Mouse (Mus musculus): ENCODE results near the gene Rab39.
A peak's percentile ranks its signal among the peaks of the same experiment; 100 is the strongest.

Rab39 gene

DNA sequence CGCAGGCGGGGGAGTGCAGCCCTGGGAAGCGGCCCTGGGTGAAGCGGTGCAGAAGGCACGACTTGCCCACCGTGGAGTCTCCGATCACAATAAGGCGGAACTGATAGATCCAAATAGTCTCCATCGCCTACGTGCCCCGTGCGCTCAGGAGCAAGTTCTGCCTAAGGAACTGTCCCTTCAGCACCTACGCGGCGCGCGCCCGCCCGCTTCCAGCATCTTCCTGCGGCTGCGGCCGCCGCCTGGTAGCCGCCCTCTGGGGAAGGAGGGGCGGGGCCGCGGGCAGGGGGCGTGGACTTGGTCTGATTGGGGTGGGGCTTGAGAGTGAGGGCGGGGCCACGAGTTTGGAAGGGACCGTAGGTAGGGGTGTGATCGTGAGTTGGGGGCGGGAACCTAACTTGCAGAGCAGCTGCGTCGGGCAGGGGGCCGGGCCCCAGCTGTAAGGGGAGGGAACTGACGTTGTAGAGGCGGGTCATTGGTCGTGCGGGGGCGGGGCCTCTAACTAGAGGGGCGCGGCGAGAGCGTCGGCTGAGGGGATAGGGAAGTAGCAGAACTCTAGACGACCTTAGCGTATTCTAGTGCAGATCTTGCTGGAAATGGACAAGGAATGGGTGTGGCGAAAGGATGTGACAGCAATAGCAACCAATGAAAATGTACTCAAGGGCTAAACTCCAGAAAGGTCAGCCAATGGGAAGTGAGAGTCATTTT, at the start of gene Rab39:
Rab39 (minus strand) TSS at position 241 of the 705 bp plus-strand sequence.
- DNase-seq (ENCODE audit: low spot score in 2 of 2) = peak; percentile 55 to 57

DNA sequence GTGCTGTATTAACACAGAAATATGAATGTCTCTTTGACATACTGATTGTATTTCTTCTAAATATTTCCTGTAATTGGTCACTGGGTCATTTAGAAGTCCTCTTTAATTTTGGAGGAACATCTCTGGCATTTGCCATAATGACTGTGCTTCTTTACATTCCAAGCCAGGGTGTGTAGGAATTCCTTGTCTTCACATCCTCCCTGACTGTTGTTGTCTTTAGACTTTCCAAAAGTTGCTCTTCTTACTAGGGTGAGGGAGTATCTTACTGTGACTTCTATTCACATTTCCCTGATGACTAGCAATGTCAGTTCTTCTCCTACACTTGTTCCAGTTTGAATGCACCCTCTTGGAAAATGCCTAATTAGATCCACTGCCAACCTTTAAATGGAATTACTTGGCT, 48.8 kb upstream of the Rab39 start:
- DNase-seq (ENCODE audit: low spot score in 2 of 2) = no peak

DNA sequence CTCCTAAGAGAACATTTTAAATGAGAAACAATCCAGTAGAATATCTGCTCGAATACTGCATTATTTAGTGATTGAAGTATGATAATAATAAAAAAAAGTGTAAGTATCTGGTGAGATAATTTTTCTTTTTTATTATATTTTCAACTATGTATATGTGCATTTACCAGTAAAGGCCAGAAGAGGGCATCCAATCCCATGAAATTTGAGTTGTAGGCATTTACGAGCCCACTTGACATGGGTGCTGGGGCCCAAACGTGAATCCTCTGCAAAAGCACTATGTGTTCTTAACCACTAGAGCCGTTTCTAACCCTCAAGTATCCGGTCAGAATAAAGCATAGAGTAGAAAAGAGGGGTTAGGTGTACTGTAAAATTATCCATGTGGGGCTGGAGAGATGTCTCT, 44.9 kb upstream of the Rab39 start:
- DNase-seq (ENCODE audit: low spot score in 2 of 2) = no peak

DNA sequence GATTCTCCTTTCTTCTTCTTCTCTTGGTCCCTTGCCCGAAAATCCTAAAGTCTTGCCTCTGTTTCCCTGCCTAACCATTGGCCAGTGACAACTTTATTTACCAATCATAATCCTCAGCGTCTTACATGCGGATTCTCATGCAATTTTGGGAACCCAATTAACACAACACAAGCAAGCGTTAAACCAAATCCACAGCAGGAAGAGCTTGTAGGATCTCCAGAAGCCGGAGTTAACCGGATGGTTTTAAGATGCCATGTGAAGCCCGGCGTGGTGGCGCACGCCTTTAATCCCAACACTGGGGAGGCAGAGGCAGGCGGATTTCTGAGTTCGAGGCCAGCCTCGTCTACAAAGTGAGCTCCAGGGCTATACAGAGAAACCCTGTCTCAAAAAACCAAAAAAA, 44.4 kb upstream of the Rab39 start:
- no peak for DNase-seq (ENCODE audit: low spot score in 2 of 2)

DNA sequence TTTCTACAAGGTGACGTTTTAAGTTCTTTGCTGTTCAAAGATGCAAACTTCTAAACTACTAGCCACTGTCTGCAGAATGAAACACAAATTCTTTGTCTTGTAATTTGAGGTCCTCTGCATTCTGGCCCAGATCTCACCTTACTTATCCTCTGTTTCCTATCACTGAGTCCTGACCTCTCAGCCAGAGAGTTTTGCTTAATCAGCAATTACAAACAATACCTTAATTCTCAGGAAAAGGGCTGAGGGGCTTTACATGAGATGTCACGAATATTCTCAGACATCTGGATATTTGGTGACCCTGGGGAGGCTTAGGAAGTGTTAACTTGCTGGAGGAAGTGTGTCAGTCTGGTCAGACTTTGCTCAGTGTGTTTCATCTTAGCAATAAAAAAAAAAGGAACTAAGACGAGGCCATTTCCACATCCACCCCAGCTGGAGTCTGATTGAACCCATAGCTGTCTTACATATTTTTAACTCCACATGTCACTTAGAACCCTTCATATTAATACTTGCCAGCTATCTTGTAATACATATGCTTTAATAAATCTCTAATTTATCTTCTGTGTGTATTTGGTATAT, 34.9 kb upstream of the Rab39 start:
- DNase-seq (ENCODE audit: low spot score in 2 of 2) = no peak

DNA sequence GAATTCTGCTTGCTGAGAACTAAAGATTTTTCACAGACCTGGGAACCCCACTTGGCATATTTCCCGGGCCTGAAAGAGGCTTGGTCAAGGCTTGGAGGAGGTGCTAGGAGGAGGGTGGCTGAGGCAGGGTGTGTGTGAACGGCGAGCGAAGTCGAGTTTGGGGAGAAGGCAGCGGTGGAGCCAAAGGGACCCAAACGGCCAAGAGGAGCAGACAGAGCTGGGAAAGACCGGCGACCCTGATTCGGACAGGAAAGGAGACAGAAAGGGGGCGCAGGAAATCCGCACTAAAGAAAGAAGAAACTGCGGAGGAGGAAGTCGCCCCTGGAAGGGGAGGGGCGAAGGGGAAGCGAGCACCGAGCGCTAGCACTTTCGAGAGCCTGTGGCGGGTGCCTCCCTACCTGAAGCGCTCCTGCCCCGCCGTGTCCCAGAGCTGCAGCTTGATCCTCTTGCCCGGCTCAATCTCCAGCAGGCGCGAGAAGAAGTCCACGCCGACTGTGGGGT, 491 bp downstream of the Rab39 start:
- DNase-seq (ENCODE audit: low spot score in 2 of 2) = peak; percentile 3 to 15

DNA sequence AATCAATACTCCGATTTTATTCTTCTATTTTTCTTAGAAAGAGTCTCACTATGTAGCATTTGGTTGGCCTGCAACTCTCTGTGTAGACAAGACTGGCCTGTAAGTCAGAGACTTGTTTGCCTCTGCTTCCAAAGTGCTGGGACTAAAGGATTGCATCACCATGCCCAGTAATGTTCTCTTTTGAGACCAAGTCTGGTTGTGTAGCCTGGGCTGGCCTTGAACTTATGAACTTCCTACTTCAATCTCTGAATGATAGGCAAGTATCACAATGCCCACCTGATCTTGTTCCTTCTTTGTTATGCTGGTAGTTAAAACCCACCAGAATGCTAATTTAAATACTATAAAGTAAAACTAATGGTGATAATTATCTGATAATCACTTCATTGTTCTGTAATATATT, 3.0 kb downstream of the Rab39 start:
- DNase-seq (ENCODE audit: low spot score in 2 of 2) = no peak

DNA sequence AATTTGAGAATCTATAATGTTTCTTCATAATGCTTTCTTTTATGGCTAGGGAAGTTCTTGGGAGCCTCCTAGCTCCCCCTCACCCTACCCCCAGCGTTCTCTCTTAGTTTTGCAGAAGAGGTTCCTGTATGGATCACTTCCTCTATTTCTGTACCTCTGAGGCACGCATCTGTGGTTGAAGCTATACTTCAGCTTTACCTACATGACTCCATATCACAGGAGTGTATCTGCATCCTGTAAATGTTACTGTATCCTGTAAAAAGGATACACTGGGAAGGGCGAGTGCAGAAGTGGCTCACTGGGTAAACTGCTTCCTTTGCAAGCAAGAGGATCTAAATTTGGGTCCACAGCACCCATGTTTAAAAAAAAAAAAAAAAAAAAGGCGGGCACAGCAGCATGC, 5.5 kb downstream of the Rab39 start:
- DNase-seq (ENCODE audit: low spot score in 2 of 2) = peak in 1 of 2 experiments; percentile 4

DNA sequence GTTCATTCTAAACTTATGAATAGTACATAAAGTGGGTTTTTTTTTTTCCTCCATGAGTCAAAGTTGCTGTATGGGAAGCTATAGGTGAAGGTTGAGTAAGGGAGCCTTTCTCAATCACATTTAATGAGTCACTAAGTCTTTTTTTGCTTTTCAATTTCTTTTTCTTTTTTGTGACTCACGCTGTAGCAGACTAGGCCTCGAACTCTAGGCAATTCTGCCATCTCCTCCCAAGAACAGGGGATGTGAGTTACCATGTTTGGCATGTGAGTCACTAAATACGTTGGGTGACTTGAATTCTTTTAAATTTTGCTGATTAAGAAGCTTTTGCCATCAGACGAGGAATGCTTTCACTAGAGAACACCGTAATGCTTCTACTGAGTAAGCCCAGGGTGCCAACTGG, 10.2 kb downstream of the Rab39 start:
- DNase-seq (ENCODE audit: low spot score in 2 of 2) = no peak

DNA sequence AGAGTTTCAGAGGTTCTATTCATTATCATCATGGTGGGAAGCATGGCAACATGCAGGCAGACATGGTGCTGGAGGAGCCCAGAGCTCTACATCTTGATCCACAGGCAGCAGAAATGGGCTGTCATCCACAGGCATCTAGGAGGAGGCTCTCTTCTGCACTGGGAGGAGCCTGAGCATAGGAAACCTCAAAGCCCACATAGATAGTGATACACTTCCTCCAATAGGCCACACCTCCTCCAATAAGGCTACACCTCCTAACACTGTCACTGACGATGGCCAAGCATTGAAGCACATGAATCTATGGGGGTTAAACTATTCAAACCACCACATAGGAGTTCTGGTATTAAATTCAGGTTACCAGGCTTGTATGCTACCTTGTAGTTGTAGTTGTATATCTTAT, 12.3 kb downstream of the Rab39 start:
- DNase-seq (ENCODE audit: low spot score in 2 of 2) = no peak

DNA sequence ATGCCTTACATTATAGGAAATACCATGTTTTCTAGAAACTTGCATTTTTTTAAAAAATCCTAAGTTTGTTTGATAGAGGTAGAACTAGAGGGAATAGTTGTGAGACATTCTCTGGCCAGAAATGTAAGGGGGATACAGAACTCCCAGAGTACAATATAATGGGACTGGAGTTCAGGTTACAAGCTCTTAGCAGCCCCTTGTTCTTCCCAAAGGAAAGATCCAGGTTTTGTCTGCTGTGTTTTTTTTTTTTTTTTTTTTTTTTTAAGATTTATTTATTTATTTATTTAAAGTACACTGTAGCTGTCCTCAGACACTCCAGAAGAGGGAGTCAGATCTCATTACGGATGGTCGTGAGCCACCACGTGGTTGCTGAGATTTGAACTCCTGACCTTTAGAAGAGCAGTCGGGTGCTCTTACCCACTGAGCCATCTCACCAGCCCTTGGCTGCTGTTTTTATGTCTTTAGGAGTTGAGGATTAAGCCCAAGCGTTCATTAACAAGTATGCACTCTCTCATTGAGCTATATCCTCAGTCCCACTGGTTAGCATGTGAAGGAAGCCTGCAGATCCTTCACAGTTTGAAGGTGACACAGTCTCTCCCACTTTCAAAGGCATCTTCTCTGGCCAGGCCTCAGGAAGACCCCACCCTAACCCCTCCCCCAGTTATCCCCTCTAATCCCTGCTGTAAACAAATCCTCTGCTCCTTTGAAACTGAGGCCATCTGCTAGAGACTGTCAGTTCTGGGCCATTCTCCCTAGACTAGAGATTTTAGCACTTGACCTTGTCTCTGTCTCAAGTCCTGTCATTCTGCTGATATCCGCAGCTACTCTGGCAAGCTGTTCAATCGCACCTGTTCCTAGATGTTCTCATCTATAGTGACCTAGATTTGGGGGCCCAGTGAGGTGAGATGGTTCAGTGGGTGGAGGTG, 14.0 kb downstream of the Rab39 start:
- DNase-seq (ENCODE audit: low spot score in 2 of 2) = no peak

DNA sequence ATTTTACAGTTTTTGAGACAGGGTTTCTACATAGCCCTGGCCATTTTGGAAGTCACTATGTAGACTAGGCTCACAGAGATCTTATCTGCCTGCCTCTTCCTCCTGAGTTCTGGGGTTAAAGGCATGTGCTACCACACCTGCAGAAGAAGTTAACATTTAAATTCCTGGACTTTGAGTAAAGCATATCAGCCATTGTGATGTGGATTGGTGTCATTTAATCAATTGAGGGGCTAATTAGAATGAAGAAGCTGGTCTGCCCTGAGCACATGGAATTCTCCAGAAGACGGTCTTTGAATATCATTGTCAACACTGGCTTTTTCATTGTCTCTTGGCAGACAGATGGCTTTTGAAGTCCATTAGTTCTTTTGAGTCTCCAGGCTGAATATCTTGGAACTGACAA, 25.2 kb downstream of the Rab39 start:
- DNase-seq (ENCODE audit: low spot score in 2 of 2) = no peak

DNA sequence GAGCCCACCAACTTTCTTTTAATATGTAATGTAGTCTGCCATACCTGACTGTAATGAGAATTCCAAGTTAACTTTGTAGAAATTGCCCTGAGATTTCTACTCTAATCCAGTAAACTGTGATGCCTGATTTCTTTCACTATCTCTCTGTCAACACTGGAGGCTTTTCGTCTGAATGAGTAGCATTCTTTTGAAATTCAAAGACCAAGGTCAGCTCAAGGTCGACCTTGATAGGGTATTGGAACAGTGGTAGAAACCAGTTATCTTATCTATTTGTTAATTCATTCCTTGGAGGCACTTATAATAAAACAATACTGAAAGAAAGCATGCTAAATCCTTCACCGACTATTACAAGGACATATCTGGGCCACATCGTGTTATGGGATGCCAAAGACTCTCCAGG, 29.1 kb downstream of the Rab39 start:
- no peak for DNase-seq (ENCODE audit: low spot score in 2 of 2)

DNA sequence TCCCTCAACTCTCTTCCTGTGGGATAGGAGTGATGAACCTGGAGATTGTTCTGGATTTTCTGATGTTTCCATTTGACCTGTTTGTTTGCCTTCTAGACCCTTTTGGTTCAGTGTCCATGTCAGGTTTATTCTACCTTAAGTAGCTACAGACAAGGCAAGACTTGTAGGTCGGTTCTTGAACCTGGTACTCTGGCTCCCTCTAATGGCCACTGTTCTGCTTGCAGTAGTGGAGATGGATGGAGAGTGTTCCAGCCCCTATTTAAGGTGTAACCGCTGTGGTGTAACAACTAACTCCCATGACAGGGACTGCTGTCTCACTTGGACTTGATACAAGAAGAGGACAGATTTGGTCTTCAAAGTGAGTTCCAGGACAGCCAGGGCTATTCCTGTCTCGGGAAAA, 32.5 kb downstream of the Rab39 start:
- DNase-seq (ENCODE audit: low spot score in 2 of 2) = peak; percentile 38 to 66

DNA sequence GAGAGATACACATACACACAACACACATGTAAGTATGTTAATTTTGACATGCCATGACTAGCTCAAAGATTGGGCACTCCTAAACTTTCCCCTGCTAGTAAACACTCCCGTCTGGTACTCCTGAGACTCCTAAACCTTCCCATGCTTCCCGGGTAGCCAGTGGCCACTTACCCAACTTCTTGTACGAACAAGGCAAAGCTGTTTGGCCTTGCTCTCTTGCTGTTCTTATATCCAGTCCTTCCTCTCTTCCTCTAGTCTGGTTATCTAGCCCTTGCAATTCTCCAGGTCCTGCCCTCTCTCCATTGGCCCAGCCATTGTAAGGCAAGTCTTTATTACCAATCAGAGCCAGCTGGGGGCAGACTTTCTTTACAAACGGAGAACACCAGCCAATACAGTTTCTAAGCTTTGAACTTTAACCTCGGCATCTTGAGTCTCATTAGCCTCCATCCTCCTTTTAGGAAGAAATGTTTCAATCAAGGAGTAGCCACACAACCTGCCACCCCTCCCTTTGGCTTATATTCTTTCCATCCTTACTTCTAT, 36.3 kb downstream of the Rab39 start, which contains the start of gene Cul5:
Cul5 (minus strand) TSS at position 335 of the 540 bp plus-strand sequence.
- peak in 1 of 2 experiments; percentile 14 for DNase-seq (ENCODE audit: low spot score in 2 of 2)

DNA sequence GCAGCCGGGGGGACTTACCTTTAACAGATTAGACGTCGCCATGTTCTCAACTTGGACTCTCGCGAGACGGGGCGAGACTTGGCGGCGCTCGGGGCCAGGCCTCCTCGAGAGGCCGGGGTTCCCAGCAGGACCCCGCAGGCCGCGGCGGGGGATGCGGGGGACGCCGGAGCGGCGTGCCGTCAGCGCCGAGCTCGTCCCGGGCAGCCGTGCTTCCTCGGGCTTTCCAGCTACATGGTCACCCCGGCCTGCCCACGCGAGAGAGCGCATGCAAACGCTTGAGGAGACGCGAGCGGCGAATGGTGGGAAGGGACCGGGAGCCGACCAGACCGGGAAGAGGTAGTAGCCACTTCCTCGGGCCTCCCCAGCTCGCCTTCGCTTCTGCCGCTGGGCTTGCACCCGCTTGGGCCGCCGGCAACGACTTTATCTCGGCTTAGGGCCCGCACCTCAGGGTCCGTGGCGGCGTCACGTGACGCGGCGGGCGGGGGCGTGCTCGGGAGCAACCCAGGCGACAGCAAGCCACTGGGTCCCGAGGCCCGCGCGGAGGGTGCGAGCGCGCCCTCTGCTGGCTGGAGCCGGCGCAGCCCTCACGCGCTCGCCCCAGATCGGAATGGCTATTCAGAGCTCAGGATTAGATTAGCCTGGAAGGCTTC, 38.9 kb downstream of the Rab39 start:
- peak; percentile 90 to 94 for DNase-seq (ENCODE audit: low spot score in 2 of 2)

DNA sequence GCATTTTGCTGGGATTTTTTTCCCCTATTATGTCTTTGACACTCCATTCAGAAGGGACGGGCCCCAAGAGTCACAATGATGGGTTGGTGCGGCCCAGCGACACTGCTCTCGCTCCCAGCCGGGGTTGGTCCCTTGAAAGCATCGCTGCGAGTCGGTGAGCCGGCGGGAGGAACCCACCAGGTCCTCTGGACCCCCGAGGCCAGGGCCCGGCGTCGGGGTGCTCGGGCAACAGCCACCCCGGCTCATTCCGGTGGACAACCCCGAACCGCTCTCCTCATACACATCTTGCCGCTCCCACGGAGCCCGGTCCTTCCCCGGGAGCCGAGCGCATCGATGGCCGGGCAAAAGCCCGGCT, 39.4 kb downstream of the Rab39 start:
- no peak for DNase-seq (ENCODE audit: low spot score in 2 of 2)

DNA sequence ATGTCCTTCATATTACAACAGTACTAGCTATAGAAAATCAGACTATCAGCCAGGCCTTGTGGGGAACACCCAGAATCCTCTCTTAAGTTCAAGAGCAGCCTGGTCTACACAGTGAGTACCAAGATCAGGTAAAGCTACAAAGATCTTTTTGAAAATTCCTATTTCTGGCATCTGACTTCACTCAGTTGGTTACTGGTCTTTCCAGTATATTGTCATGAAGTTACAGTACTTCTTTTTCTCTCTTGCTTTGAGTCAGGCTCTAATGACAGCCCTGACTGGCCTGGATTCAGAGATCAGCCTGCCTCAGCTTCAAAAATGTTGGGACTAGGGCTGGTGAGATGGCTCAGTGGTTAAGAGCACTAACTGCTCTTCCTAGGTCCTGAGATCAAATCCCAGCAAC, 40.6 kb downstream of the Rab39 start:
- DNase-seq (ENCODE audit: low spot score in 2 of 2) = no peak

DNA sequence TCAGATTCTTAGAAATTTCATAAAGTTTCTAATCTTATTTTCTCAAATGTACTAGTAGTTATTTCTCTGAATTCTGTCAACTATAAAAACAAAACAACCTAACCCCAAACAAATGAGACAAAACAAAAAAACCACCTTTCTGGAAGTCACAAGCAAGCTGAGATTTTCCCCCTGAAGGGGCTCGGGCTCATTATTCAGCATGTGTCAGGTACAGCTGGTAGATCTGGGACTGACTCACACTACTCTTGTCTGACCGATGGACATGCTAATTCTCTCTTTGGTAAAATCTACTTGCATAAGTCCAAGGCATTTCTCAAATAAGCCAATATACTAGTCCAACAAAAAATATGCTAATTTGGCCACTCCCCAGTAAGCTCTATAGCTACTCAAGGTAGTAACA, 41.2 kb downstream of the Rab39 start:
- no peak for DNase-seq (ENCODE audit: low spot score in 2 of 2)

DNA sequence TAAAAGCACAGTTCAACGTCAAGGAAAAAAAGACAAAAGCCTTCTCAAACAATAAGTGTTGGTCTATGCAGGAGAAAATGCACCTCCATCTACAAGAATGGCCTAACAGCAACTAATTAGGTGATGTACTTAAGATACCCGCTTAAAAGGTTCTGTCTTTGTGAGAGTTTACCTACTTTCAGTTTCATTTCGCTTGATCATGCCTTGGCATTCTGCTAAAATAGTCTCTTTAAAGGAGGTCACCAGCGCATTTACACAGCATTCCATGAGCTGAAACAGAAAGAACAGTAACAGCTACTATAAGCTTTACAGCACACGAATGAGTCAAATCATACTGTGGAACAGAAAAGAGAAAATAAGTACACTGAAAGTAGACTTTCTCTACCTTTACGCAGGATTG, 71.2 kb downstream of the Rab39 start:
- DNase-seq (ENCODE audit: low spot score in 2 of 2) = no peak

All from heart, adult 9 months (tissue).